ENCODE assay signal across 8 mouse cellular contexts in the genomic region with DNA sequence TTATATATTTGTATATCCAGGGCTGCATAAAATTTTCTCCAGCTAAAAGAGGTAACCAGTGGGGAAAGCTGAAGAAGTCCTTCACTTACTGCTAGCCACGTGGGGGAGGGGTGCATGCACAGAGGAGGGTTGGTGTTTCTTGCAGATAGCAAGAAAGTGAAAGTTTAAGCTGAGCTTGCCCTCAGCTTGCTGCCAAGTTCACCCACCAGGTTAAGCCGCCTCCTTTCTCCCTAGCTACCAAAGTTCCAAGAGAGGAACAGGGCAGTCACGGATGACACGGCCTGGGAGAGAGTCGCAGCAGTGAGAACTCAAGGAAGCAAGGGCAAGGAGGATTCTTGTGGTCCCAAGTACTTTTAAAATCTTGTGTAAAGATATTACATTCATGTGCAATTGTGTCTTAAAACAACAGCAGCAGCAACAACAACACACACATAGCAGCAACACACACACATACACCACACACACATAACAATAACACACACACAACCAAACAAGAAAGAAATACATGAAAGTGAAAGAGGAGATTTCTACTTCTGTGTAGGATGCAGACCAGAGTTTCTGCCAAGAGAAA. TPM values are rescaled to one million over a fixed set of nuclear protein-coding genes. Genes with fewer than 3 reads are reported as not detected.
DNase-seq lines count a peak whose midpoint lies in the region; ATAC-seq and TF ChIP-seq lines count a peak whose summit lies in the region.

No protein-coding gene starts in this region.

- no peak for TF ChIP-seq CTCF in spleen, adult 2 months (IDR thresholded peaks at IDR 0.05; ENCODE audit: extremely low read depth, insufficient read depth, insufficient read length, insufficient replicate concordance)

- no peaks in the 10 kb centered on the region for H3K27me3 ChIP-seq in spleen, adult 2 months (ENCODE audit: control insufficient read depth, insufficient read depth, low read length)
- no peaks in the 10 kb centered on the region for H3K27me3 ChIP-seq in heart, embryonic 14.5 days (ENCODE audit: control insufficient read depth, insufficient read depth, low read length)
- H3K27me3 ChIP-seq in limb, embryonic 15.5 days = no peaks in the 10 kb centered on the region
- H3K27me3 ChIP-seq in stomach, embryonic 14.5 days (ENCODE audit: control insufficient read depth, insufficient read depth, low read length) = no peaks in the 10 kb centered on the region

- H3K9me3 ChIP-seq in heart, embryonic 14.5 days (ENCODE audit: control insufficient read depth, low read length) = peaks cover 3% of the 10 kb centered on the region
- H3K9me3 ChIP-seq in limb, embryonic 15.5 days = no peaks in the 10 kb centered on the region
- H3K9me3 ChIP-seq in stomach, embryonic 14.5 days (ENCODE audit: control insufficient read depth, low read depth, low read length) = no peaks in the 10 kb centered on the region

- peak in 1 of 2 experiments; percentile 58 for DNase-seq in spleen, adult 2 months (ENCODE audit: low read depth in 1 of 2, low spot score in 2 of 2)
- DNase-seq in spleen, adult 12 weeks (ENCODE audit: low spot score) = no peak
- DNase-seq in cerebellum, adult 9-11 months = no peak
- DNase-seq in adrenal gland, adult 18-20 months (ENCODE audit: low spot score in 2 of 2) = no peak
- no peak for DNase-seq in left cerebral cortex, adult 11 months (ENCODE audit: low spot score)

- no peak for ATAC-seq in heart, embryonic 14.5 days (ENCODE audit: insufficient number of reproducible peaks, insufficient read depth, low FRiP score, low read depth)
- no peak for ATAC-seq in limb, embryonic 15.5 days (ENCODE audit: insufficient number of reproducible peaks, low FRiP score, low TSS enrichment, low read depth)
- ATAC-seq in stomach, embryonic 14.5 days (ENCODE audit: insufficient number of reproducible peaks, insufficient read depth, low FRiP score, low read depth) = no peak

- H3K4me1 ChIP-seq in spleen, adult 2 months (ENCODE audit: control insufficient read depth, insufficient read depth, insufficient read length) = peaks cover 25% of the 10 kb centered on the region; the same call in 1 of the 2 replicates
- peaks cover 23 to 27% of the 10 kb centered on the region in 2 experiments for H3K4me1 ChIP-seq in heart, embryonic 14.5 days (ENCODE audit: control insufficient read depth in 2 of 2, insufficient read depth in 2 of 2, low read length in 2 of 2)
- H3K4me1 ChIP-seq in limb, embryonic 15.5 days = peaks cover 29% of the 10 kb centered on the region
- H3K4me1 ChIP-seq in stomach, embryonic 14.5 days (ENCODE audit: control insufficient read depth, insufficient read depth, low read length) = peaks cover 31% of the 10 kb centered on the region

- no peak for TF ChIP-seq POLR2A in spleen, adult 2 months (IDR thresholded peaks at IDR 0.05; ENCODE audit: low read depth, low read length)

- H3K9ac ChIP-seq in heart, embryonic 14.5 days (ENCODE audit: low read length) = peak overlapping the region; percentile 57
- H3K9ac ChIP-seq in limb, embryonic 15.5 days = no peak overlapping the region
- 0 out of 2 replicates have a peak overlapping the region, but pooled peaks have one; percentile 7 for H3K9ac ChIP-seq in stomach, embryonic 14.5 days (replicated peaks; ENCODE audit: low read depth, low read length)

- H3K36me3 ChIP-seq in spleen, adult 2 months (ENCODE audit: control insufficient read depth, insufficient read depth, low read length) = no peaks in the 10 kb centered on the region
- H3K36me3 ChIP-seq in heart, embryonic 14.5 days (ENCODE audit: control insufficient read depth, insufficient read depth, low read length) = no peaks in the 10 kb centered on the region
- H3K36me3 ChIP-seq in limb, embryonic 15.5 days = no peaks in the 10 kb centered on the region
- H3K36me3 ChIP-seq in stomach, embryonic 14.5 days (ENCODE audit: control insufficient read depth, insufficient read depth, low read length) = no peaks in the 10 kb centered on the region

- H3K4me3 ChIP-seq in spleen, adult 2 months (ENCODE audit: extremely low read depth, insufficient read depth, insufficient read length) = peak overlapping the region; percentile 53
- no peak overlapping the region for H3K4me3 ChIP-seq in heart, embryonic 14.5 days (ENCODE audit: control insufficient read depth in 1 of 2, insufficient read depth in 1 of 2, low read depth in 1 of 2, low read length in 2 of 2)
- no peak overlapping the region for H3K4me3 ChIP-seq in limb, embryonic 15.5 days
- H3K4me3 ChIP-seq in stomach, embryonic 14.5 days (ENCODE audit: low read depth, low read length) = no peak overlapping the region

- peak overlapping the region; percentile 42 for H3K4me2 ChIP-seq in heart, embryonic 14.5 days (ENCODE audit: low read length)
- H3K4me2 ChIP-seq in limb, embryonic 15.5 days = peak overlapping the region; percentile 4
- H3K4me2 ChIP-seq in stomach, embryonic 14.5 days (replicated peaks; ENCODE audit: low read depth, low read length) = peak overlapping the region; percentile 26

- WGBS in spleen, adult 2 months = 5% methylated on average over 5 of the region's 5 CpGs
- 43% methylated on average over 5 of the region's 5 CpGs for WGBS in heart, embryonic 14.5 days
- WGBS in limb, embryonic 15.5 days = 46% methylated on average over 5 of the region's 5 CpGs
- WGBS in stomach, embryonic 14.5 days = 23% methylated on average over 5 of the region's 5 CpGs

- peak overlapping the region; percentile 86 for H3K27ac ChIP-seq in spleen, adult 2 months (ENCODE audit: insufficient read depth, low read length)
- H3K27ac ChIP-seq in heart, embryonic 14.5 days (replicated peaks in 1 of 2; ENCODE audit: control insufficient read depth in 1 of 2, insufficient read depth in 1 of 2, low read depth in 2 of 2, low read length in 2 of 2) = peak overlapping the region; percentile 55 to 64
- peak overlapping the region; percentile 81 for H3K27ac ChIP-seq in limb, embryonic 15.5 days
- H3K27ac ChIP-seq in stomach, embryonic 14.5 days (ENCODE audit: low read length) = peak overlapping the region; percentile 98

RNA-seq across cellular contexts. Expression of a gene that starts 57.8 kb away (rescaled TPM):
- polyA plus RNA-seq in spleen, adult 2 months (2012; rRNA removed) = 75.2 and 111 TPM in 2 replicates
- polyA plus RNA-seq in heart, embryonic 14.5 days (2014; fragmentation: Nextera tagmentation; extraction: Ambion mirVana) = 51.9 and 52.1 TPM in 2 replicates
- 86.7 and 89.6 TPM in 2 replicates for polyA plus RNA-seq in limb, embryonic 15.5 days (2015; fragmentation: Nextera tagmentation; extraction: Ambion mirVana)
- 106 and 115 TPM in 2 replicates for polyA plus RNA-seq in stomach, embryonic 14.5 days (2014; fragmentation: Nextera tagmentation; extraction: Ambion mirVana)
- 10 to 100 TPM; 48.2 to 57.3 TPM for total RNA-seq in adrenal gland, adult 18-20 months (2021)
